Mouse (Mus musculus) ES-Bruce4 (cell line): Measurements from ENCODE around the gene Hipk2. TPM values are rescaled to one million over a fixed set of nuclear protein-coding genes. Genes with fewer than 3 reads are reported as not detected.

Experiments used
- H3K27ac ChIP-seq: 2 replicates; pipeline ENCODE4 v1.5.1; 2012; ENCODE audit warnings: low read length, inconsistent platforms; ENCODE audit not compliant: insufficient read depth
- H3K27me3 ChIP-seq: 2 replicates; pipeline ENCODE4 v1.6.1; 2012; ENCODE audit warnings: mild to moderate bottlenecking, low read length, inconsistent platforms; ENCODE audit not compliant: control insufficient read depth, poor library complexity, insufficient read depth, severe bottlenecking
- H3K36me3 ChIP-seq: 2 replicates; pipeline ENCODE4 v1.6.1; 2012; ENCODE audit warnings: inconsistent platforms, mild to moderate bottlenecking, low read length, moderate library complexity; ENCODE audit not compliant: control insufficient read depth, poor library complexity, insufficient read depth, severe bottlenecking
- H3K4me1 ChIP-seq: one replicate; pipeline ENCODE4 v1.8.1; 2011; ENCODE audit warnings: low read length; ENCODE audit not compliant: control insufficient read depth, insufficient read depth
- H3K4me3 ChIP-seq: 2 replicates; pipeline ENCODE4 v1.5.1; 2011; ENCODE audit warnings: low read depth, mild to moderate bottlenecking, low read length
- H3K9ac ChIP-seq: 2 replicates; pipeline ENCODE4 v1.6.1; 2012; ENCODE audit warnings: low read depth, mild to moderate bottlenecking, inconsistent platforms; ENCODE audit not compliant: poor library complexity, severe bottlenecking
- H3K9me3 ChIP-seq: replicated peaks from 2 replicates; pipeline ENCODE4 v1.6.1; 2012; ENCODE audit warnings: mild to moderate bottlenecking, low read length, inconsistent platforms; ENCODE audit not compliant: control insufficient read depth, poor library complexity, insufficient read depth, severe bottlenecking
- CTCF ChIP-seq: IDR thresholded peaks from one replicate; pipeline ENCODE4 v1.8.1; 2011; ENCODE audit warnings: low read depth, low read length
- EP300 ChIP-seq: IDR thresholded peaks from 2 replicates; pipeline ENCODE4 v1.6.1; 2011; ENCODE audit warnings: low read depth, low read length; ENCODE audit not compliant: insufficient read depth
- POLR2A ChIP-seq: IDR thresholded peaks from one replicate; pipeline ENCODE4 v1.8.1; 2011; ENCODE audit warnings: low read length; ENCODE audit not compliant: insufficient read depth
- polyA plus RNA-seq: library from polyadenylated mRNA; stranded (reverse); fragments of >200 nt; gene quantifications from 2 replicates; pipeline ENCODE4 v1.2.4, GENCODE M21; 2011; ENCODE audit warnings: low read depth; ENCODE audit not compliant: missing spikeins, insufficient read depth, insufficient read length

Hipk2 gene
- polyA plus RNA-seq, 1 experiment = 17.8 TPM

DNA sequence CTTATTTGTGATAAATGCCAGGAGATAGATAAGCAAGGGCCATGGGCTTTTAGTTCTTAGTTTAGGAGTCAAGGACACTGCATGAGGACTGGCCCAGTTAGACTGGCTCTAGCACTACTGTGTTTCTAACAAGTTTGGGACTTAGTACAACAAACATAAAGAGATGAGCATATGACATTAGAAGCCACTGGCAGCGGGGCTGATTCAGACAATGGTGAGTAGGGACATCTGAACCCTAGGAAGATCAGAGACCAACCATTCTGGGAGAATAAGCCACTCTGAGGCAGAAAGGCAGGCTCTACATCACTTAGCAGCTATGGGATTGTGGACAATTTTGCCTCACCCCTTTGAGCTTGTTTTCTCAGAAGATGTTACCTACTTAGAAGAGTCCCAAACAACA, 79.6 kb downstream of the Hipk2 start:
- Histone ChIP-seq H3K4me3 (no peak overlapping the region), H3K36me3 (no peaks in the 10 kb centered on the region), H3K27me3 (no peaks in the 10 kb centered on the region), H3K4me1 (no peaks in the 10 kb centered on the region), H3K9me3 (no peaks in the 10 kb centered on the region), H3K9ac (no peak overlapping the region), H3K27ac (no peak overlapping the region)
- TF ChIP-seq EP300 = no peak
- TF ChIP-seq CTCF = no peak
- no peak for TF ChIP-seq POLR2A

GRCm38 (mm10) chr6:38795096-38795816, 80.7 kb downstream of the Hipk2 start:
- Histone ChIP-seq H3K4me1 (no peaks in the 10 kb centered on the region), H3K27ac (no peak overlapping the region), H3K9me3 (no peaks in the 10 kb centered on the region), H3K27me3 (no peaks in the 10 kb centered on the region), H3K9ac (no peak overlapping the region), H3K4me3 (no peak overlapping the region), H3K36me3 (no peaks in the 10 kb centered on the region)
- no peak for TF ChIP-seq EP300

GRCm38 (mm10) chr6:38792966-38793365, 83.0 kb downstream of the Hipk2 start:
- H3K9me3 ChIP-seq = no peaks in the 10 kb centered on the region
- no peak overlapping the region for H3K27ac ChIP-seq
- H3K4me1 ChIP-seq = no peaks in the 10 kb centered on the region
- H3K9ac ChIP-seq = no peak overlapping the region
- TF ChIP-seq POLR2A = no peak
- TF ChIP-seq CTCF = no peak
- TF ChIP-seq EP300 = no peak
- H3K4me3 ChIP-seq = no peak overlapping the region
- no peaks in the 10 kb centered on the region for H3K27me3 ChIP-seq
- H3K36me3 ChIP-seq = no peaks in the 10 kb centered on the region

- H3K4me1 ChIP-seq = peaks cover 1% of the 10 kb centered on the region
- H3K4me3 ChIP-seq = no peak overlapping the region
Measured at GRCm38 (mm10) chr6:38789221-38789810, 86.6 kb downstream of the Hipk2 start.

DNA sequence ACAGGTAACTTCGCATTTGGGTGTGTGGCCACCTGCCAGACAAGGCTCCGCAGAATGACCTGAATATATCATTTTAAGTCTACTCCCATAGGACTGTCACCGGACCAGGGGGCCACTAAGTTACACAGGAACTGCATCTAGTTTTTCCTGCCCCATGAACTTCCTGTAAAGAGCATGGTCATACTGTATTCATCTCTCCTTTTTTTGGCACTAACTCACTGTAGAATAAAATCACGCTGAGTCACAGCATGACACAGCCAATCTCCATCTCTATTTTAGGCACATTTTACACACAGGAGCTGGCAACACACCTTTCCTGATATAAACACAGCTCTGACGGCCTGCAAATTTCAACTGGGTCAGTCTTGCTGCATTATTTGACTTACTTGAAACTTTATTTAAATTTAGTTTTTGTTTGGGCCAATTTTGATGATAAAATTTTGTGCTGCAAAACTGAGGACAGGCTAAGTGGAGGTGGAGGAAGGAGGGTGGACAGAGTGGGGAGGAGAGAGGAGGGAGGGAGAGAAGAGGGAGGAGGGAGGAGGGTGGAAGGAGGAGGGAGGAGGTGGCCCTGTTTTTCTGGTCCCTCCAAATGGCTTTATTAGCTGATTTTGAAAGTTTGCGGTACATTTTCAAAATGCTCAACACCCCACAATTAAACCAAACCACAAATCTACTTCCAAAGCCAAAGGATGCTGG, 88.0 kb downstream of the Hipk2 start:
- no peaks in the 10 kb centered on the region for H3K36me3 ChIP-seq
- TF ChIP-seq POLR2A (no peak), EP300 (no peak)
- peaks cover 1% of the 10 kb centered on the region for H3K4me1 ChIP-seq
- no peak overlapping the region for H3K4me3 ChIP-seq
- no peaks in the 10 kb centered on the region for H3K27me3 ChIP-seq
- H3K9me3 ChIP-seq = no peaks in the 10 kb centered on the region
- H3K27ac ChIP-seq = no peak overlapping the region
- no peak overlapping the region for H3K9ac ChIP-seq

More at GRCm38 (mm10) chr6:38789221-38789810, 86.6 kb downstream of the Hipk2 start:
- H3K36me3 ChIP-seq = no peaks in the 10 kb centered on the region
- no peaks in the 10 kb centered on the region for H3K9me3 ChIP-seq
- no peak overlapping the region for H3K9ac ChIP-seq
- H3K27me3 ChIP-seq = no peaks in the 10 kb centered on the region
- TF ChIP-seq CTCF (no peak), POLR2A (no peak), EP300 (no peak)
- H3K27ac ChIP-seq = no peak overlapping the region

GRCm38 (mm10) chr6:38787134-38787533, 88.8 kb downstream of the Hipk2 start:
- Histone ChIP-seq H3K27me3 (no peaks in the 10 kb centered on the region), H3K27ac (no peak overlapping the region), H3K9me3 (no peaks in the 10 kb centered on the region), H3K9ac (no peak overlapping the region), H3K4me3 (no peak overlapping the region), H3K36me3 (no peaks in the 10 kb centered on the region), H3K4me1 (peaks cover 1% of the 10 kb centered on the region)
- TF ChIP-seq EP300 (no peak), CTCF (no peak), POLR2A (no peak)
